Mouse (Mus musculus) heart, adult 2 months (tissue): ENCODE measurements around the gene Stra8. TPM values are rescaled to one million over a fixed set of nuclear protein-coding genes. Genes with fewer than 3 reads are reported as not detected.
A peak's percentile ranks its signal among the peaks of the same experiment; 100 is the strongest.

Experiments used
- DNase-seq, 2 experiments: peaks; one replicate each; pipeline ENCODE4 v3.0.0; 2021
- H3K27ac ChIP-seq: fragments of 200-600 bp; 2 replicates; pipeline ENCODE4 v1.8.1; 2022
- H3K27me3 ChIP-seq: fragments of 200-500 bp; 2 replicates; pipeline ENCODE4 v1.6.1; 2012; ENCODE audit warnings: mild to moderate bottlenecking, low read length, inconsistent platforms, mixed read lengths; ENCODE audit not compliant: control insufficient read depth, insufficient read depth
- H3K36me3 ChIP-seq: fragments of 200-500 bp; 2 replicates; pipeline ENCODE4 v1.6.1; 2012; ENCODE audit warnings: low read length, inconsistent platforms; ENCODE audit not compliant: control insufficient read depth, insufficient read depth
- H3K4me1 ChIP-seq: fragments of 200-500 bp; 2 replicates; pipeline ENCODE4 v1.6.1; 2011; ENCODE audit warnings: low read length; ENCODE audit not compliant: control insufficient read depth, insufficient read depth
- H3K4me3 ChIP-seq: fragments of 200-600 bp; 2 replicates; pipeline ENCODE4 v1.8.1; 2022
- H3K79me2 ChIP-seq: fragments of 200-500 bp; replicated peaks from 2 replicates; pipeline ENCODE4 v1.6.1; 2012; ENCODE audit warnings: mild to moderate bottlenecking, inconsistent platforms, low read length, moderate library complexity, mixed read lengths; ENCODE audit not compliant: control insufficient read depth, insufficient read depth
- H3K9ac ChIP-seq: fragments of 200-500 bp; 2 replicates; pipeline ENCODE4 v1.6.1; 2012; ENCODE audit warnings: low read depth, mild to moderate bottlenecking, control low read depth, inconsistent platforms, low read length, mixed read lengths
- CTCF ChIP-seq: fragments of 200-600 bp; IDR thresholded peaks from 2 replicates; pipeline ENCODE4 v1.8.1; 2022; ENCODE audit warnings: antibody characterized with exemption, mild to moderate bottlenecking, moderate library complexity
- EP300 ChIP-seq: fragments of 200-500 bp; IDR thresholded peaks from 2 replicates; pipeline ENCODE4 v1.6.1; 2011; ENCODE audit warnings: low read depth, low read length, control low read depth; ENCODE audit not compliant: insufficient read depth
- POLR2A ChIP-seq: fragments of 200-500 bp; IDR thresholded peaks from 2 replicates; pipeline ENCODE4 v1.6.1; 2011; ENCODE audit warnings: mild to moderate bottlenecking, low read depth, low read length, control low read depth; ENCODE audit not compliant: insufficient read depth
- WGBS: fragments of 180-500 bp; shearing (Covaris S2); methylation state at CpG from one replicate; pipeline ENCODE4 v1.1.7; 2018; 5-methylcytosine and 5-hydroxymethylcytosine counted together
- intact Hi-C: fragments of 180-260 bp; cut with DNase I; formaldehyde crosslinking; loops from one replicate; pipeline ENCODE4 v1.15.1; 2025
- polyA plus RNA-seq: library from polyadenylated mRNA; depleted of rRNA; stranded (reverse); fragments of >200 nt; gene quantifications from 2 replicates; pipeline ENCODE4 v1.2.3, GENCODE M21; 2012
- total RNA-seq, 2 experiments: library from RNA; stranded (reverse); gene quantifications; 2 replicates each; pipeline ENCODE4 v1.2.3; 2021

Gene Stra8
- total and polyA plus RNA-seq, 3 experiments, result not detected

GRCm38 (mm10) chr6:34875966-34876834, 43.8 kb upstream of the Stra8 start:
- no peaks in the 10 kb centered on the region for H3K27me3 ChIP-seq
- H3K36me3 ChIP-seq, result peaks cover 9% of the 10 kb centered on the region
- peaks cover 33% of the 10 kb centered on the region for H3K4me1 ChIP-seq
- H3K27ac ChIP-seq, result peak overlapping the region; percentile 99
- 52% methylated on average over 12 of the region's 12 CpGs for WGBS
- TF ChIP-seq POLR2A, result no peak
- TF ChIP-seq CTCF, result 0 out of 2 replicates have a peak, but pooled peaks have one; percentile 11
- H3K9ac ChIP-seq, result peak overlapping the region; percentile 57
- peak overlapping the region; percentile 63; the same call in 1 of the 2 replicates for H3K4me3 ChIP-seq
- H3K79me2 ChIP-seq, result no peaks in the 10 kb centered on the region
- peak in 1 of 2 experiments; percentile 47 for DNase-seq
- intact Hi-C loops, result loop anchor here (2.0 to 5.0 kb wide), 2 partner anchors 13 to 264 kb away; partner anchors contain the start of gene Tmem140

DNA sequence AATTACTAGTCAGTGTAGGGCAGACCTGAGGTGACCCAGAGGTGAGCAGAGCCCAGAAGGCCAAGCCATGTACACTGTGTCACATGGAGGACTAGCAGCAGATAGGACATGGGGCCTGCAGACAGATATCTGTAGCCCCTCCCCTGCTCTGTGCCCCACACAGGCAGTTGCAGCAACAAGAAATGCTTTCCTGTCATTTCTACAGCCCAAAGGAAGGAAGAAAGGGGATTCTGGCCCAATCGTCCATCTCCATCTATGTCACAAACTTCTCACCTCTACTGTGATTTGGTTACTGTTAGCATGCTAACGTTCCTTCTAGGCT, 43.2 kb upstream of the Stra8 start:
- peak overlapping the region; percentile 99 for H3K27ac ChIP-seq
- intact Hi-C loops, result loop anchor here (2.0 to 5.0 kb wide), 2 partner anchors 14 to 264 kb away; partner anchors contain the start of gene Tmem140
- no peak overlapping the region for H3K9ac ChIP-seq
- peak overlapping the region; percentile 63; the same call in 1 of the 2 replicates for H3K4me3 ChIP-seq
- H3K79me2 ChIP-seq, result no peaks in the 10 kb centered on the region
- TF ChIP-seq CTCF (no peak), EP300 (no peak), POLR2A (no peak)
- peaks cover 33% of the 10 kb centered on the region for H3K4me1 ChIP-seq
- peak in 1 of 2 experiments; percentile 33 for DNase-seq
- WGBS, result 27% methylated on average over 2 of the region's 2 CpGs
- H3K27me3 ChIP-seq, result no peaks in the 10 kb centered on the region
- peaks cover 9% of the 10 kb centered on the region for H3K36me3 ChIP-seq

GRCm38 (mm10) chr6:34877509-34878321, 42.2 kb upstream of the Stra8 start, which contains the start of gene Cyren:
Gene Cyren, minus strand, starts transcription at chr6:34878060.
- peaks cover 27% of the 10 kb centered on the region for H3K4me1 ChIP-seq
- peak; percentile 96 to 98 for DNase-seq
- peak within 1 kb of the TSS; percentile 63 for H3K4me3 ChIP-seq
- no peaks in the 10 kb centered on the region for H3K27me3 ChIP-seq
- intact Hi-C loops, result loop anchor here (2.0 to 5.0 kb wide), 4 partner anchors 15 to 265 kb away; partner anchors contain the start of genes Agbl3 and Tmem140
- no peaks in the 10 kb centered on the region for H3K79me2 ChIP-seq
- peak within 1 kb of the TSS; percentile 83 for H3K9ac ChIP-seq
- peaks cover 9% of the 10 kb centered on the region for H3K36me3 ChIP-seq
- H3K27ac ChIP-seq, result peak within 1 kb of the TSS; percentile 99
- peak; percentile 89 for TF ChIP-seq POLR2A
- TF ChIP-seq CTCF, result peak; percentile 90
- TF ChIP-seq EP300, result peak; percentile 54
- WGBS, result under 1% methylated on average over 56 of the region's 56 CpGs

GRCm38 (mm10) chr6:34879101-34879740, 40.7 kb upstream of the Stra8 start:
- no peak overlapping the region for H3K9ac ChIP-seq
- intact Hi-C loops, result loop anchor here (2.0 to 5.0 kb wide), 3 partner anchors 28 to 267 kb away; partner anchors contain the start of gene Agbl3
- H3K79me2 ChIP-seq, result no peaks in the 10 kb centered on the region
- H3K36me3 ChIP-seq, result no peaks in the 10 kb centered on the region
- H3K4me3 ChIP-seq, result no peak overlapping the region
- TF ChIP-seq POLR2A (no peak), EP300 (no peak), CTCF (no peak)
- DNase-seq, result no peak
- H3K4me1 ChIP-seq, result peaks cover 18% of the 10 kb centered on the region
- no peaks in the 10 kb centered on the region for H3K27me3 ChIP-seq
- WGBS, result 88% methylated on average over 16 of the region's 16 CpGs
- no peak overlapping the region for H3K27ac ChIP-seq

- no peak overlapping the region for H3K9ac ChIP-seq
- no peaks in the 10 kb centered on the region for H3K27me3 ChIP-seq
- no peak overlapping the region for H3K27ac ChIP-seq
- peaks cover 15% of the 10 kb centered on the region for H3K4me1 ChIP-seq
- intact Hi-C loops, result loop anchor here (2.0 to 5.0 kb wide), 4 partner anchors 27 to 268 kb away; partner anchors contain the start of gene Agbl3
- H3K36me3 ChIP-seq, result no peaks in the 10 kb centered on the region
- H3K79me2 ChIP-seq, result no peaks in the 10 kb centered on the region
- peak; percentile 47 to 57 for DNase-seq
- WGBS, result 56% methylated on average over 6 of the region's 6 CpGs
- TF ChIP-seq EP300 (no peak), POLR2A (no peak), CTCF (peak; percentile 64)
- no peak overlapping the region for H3K4me3 ChIP-seq
Measured at GRCm38 (mm10) chr6:34879911-34880475, 40.0 kb upstream of the Stra8 start.
